Mouse (Mus musculus) frontal cortex, postnatal 36 days (tissue): ENCODE results near the gene Adamtsl4.
A peak's percentile ranks its signal among the peaks of the same experiment; 100 is the strongest.

Source experiments
- DNase-seq, 2 experiments: peaks; one replicate each; pipeline ENCODE4 v3.0.0; 2022; ENCODE audit warnings: low spot score in 2 of 2

Gene Adamtsl4

DNA sequence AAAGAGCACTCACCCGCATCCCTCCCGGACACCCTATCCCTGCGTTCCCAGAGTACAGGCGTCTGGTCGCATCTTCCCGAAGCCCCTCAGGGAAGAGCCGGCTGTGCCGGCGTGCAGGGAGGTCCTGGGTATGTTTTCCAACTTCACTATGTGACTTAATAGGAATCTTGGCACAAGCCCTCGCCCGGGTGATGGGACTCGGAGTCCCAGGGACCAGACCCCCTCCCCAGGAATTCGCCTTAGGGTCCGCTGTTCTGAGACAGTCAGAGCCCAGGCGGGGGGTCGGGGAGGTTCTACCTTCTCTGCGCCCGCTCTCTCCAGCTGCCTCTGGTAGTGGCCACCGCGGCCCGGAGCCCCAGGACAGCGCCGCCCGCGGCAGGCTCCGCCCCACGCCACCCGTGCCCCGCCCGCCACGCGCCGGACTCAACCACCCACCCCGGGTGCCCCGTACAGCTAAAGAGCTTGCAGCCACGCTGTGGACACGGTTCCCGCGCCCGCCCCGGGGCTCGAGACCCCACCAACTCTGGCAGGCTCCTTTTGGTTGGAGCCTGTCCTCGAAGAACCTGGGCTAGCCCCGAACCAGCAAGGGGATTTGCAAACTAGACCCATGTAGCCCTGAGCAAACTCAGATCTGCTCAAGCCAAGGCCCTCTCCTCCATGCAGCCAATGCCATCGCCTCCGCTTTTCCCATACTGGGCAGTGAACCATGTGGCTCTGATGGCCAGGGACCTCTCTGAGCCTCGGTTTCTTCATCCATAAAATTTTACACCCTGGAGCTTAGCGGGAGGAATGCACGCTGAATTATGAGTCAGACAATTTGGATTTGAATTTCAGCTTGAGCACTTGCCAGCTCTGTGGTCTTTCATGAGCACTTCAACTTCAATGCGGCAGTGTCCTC, at the start of gene Adamtsl4:
Gene Adamtsl4, minus strand, starts transcription at position 394 of the 898 bp plus-strand sequence.
- no peak for DNase-seq

DNA sequence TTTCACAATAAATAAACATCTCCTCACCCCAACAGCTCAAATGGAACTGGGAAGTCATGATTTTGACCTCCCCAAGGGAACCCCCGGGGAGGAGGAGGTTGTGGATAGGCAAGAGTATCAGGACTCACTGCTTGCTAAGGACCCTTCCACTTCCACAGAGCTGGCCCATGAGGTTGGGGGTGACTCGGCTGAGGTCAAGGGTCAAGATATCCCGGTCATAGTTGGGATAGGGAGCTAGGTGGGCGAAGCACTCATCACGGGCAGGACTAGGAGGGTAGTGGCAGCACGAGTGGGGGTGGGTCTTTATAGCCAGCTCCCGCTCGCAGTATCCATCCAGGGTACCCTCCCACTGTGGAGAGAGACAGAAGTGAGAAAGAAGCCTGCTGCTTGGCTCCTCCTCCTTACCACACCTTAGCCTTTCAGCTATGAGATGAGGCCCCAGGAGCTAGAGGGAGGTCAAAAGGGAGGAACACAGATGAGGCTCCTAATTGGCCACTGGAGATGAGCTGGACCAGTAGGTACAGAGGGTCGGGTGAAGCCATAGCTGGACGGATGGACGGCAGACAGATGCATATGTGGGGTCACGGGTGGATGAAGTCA, 47.5 kb upstream of the Adamtsl4 start:
- DNase-seq, result no peak

DNA sequence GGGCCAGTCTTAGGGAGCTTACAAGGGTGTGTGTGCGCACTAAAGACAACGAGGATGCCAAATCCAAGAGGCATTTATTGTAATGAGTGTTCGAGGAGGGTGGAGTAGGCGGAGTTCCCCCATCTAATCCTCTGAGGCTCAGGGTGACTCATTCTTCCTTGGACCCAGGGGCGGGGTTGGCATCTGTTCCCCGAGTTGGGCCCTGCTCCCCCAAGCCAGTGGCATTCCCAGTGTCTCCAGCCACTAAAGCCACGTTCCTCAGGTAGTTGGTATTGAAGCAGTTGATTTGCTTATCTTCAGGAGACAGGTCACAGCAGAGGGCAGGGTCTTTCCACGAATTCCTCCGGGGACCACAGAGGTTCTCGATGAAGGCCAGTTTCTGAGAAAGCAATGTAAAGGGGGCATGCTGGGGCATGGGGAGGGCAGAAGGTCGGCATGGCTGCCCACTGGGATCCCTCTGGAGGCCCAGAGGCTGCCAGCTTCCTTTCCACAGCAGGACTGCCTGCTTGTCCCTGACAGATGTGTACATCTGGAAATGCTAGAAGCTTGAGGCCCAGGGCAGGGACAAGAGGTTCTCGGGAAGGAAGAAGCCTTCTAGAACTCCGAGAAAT, 46.5 kb upstream of the Adamtsl4 start:
- no peak for DNase-seq

DNA sequence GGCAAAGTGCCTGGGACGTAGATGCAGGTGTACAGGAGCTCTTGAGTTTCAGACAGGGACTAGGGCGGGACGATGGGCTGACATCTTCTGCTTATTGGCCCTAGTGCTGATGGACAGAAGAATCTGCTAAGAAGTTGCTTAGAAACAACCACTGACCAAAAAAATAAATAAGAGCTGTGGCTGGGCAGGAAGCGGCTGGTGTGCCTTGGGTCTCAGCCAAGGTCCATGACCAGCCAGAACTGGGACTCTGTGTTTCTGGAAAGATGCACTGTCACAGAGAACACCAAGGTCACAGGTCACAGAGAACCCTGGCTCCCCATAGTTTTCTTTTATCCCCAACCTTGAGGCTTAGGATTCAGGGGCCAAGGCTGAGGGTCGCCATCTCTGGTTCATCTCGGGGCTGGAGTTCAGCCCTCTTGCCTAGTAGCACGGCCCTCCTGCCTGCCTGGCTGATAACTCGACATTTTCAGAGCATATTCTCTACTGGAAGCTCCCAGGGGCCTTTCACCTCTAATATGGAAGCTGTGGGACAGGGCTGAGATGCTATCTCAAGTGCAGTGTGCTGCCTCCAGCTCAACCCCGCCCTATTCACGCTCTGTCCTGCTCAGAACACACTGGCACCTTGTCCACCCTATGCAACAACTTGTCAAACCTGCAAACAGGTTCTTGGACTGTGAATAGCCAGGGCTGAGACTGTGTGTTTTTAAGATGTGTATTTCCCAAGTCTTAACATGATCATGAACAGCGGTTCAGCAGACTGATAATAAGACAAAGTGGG, 45.2 kb upstream of the Adamtsl4 start:
- no peak for DNase-seq

DNA sequence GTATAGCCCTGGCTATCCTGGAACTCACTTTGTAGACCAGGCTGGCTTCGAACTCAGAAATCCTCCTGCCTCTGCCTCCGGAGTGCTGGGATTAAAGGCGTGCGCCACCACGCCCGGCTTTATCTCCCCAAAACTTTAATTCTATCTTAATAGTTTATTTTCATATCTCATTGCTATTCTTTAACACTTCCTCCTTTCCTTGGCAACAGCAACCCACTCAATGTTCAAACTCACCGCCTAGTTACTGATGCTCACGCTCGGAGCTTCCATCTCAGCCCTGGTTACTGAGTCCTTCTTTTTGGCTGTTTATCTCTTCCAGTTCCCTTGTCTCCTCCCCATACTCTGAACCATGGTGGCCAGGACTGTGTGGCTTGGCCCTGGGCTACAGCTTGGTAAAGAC, 44.6 kb upstream of the Adamtsl4 start:
- DNase-seq, result no peak

DNA sequence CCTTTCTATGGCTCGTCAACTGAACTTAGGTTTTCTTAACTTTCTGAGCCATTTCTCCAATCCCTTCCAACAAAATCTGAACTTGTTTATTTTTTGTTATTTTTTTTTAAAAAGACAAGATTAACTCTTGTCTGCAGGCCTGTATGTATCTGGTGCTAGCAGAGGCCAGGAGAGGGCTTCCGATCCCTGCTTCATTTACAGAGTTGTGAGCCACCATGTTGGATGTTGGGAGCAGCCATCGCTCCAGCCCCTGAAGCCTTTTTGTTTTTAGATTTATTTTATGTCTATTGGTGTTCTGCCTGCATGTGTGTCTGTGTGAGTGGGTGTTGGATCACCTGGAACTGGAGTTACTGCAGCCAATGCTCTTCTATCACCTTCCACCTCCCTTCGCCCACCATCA, 44.1 kb upstream of the Adamtsl4 start:
- no peak for DNase-seq

DNA sequence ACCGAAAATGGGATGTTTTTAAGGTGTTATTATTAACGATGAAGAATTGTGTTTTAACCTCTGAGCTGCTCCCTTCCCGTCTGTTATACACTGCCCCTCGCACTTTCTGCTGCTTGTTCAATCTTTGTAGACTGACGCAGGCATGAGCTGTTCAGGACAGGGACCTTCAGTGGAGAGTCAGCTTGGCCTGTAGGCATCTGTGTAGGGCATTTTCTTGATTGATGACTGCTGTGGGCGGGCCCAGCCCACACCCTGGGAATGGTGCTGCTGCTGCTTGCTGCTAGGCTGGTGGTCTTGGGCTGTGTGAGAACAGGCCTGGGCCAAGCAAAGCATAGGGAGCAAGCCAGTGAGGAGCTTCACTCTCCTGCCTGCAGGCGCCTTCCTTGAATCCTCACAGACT, 42.7 kb upstream of the Adamtsl4 start:
- no peak for DNase-seq

DNA sequence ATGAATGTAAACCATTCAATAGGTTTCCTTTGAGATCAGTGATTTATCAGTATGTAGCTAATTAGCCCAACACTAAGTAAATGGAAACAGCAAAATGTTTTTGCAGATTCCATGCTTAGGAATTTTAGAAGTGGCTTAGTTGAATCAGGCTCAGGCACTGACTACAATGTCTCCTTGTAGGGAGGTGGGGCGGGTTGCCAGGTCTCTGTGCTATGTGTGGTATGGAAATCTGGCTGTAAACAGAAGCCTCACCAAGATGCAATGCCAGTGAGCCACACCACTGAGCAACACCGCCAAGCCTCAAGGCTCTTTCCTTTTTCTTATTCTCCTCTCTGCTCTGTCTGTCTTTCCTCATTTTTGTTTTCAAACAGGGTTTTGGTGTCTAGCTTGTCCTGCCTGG, 41.2 kb upstream of the Adamtsl4 start:
- no peak for DNase-seq

DNA sequence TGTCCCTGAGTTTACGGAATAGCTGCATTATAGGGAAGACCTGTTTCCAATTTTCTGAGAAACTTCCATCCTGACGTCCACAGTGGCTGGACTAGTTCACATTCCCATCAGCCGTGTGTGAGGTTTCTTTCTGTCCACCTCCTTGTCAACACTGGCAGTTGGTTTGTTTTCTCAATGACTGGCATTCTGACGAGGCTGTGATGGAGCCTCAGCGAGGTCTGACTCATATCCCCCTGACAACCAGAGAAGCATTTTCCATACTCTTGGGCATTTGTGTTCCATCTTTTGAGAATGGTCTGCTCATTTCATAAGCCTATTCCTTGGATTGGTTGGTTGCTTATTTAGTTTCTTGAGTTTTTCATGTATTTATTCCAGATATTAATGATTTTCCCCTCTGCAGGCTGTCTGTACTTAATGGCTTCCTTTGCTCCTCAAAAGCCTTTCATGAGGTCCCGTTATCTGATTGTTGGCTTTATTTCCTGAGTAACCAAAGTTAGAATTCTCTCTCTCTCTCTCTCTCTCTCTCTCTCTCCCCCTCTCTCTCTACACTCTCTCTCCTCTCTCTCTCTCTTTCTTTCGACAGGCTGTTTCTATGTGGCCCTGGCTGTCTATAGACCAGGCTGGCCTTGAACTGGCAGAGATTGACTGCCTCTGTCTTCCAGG, 39.1 kb upstream of the Adamtsl4 start:
- no peak for DNase-seq

DNA sequence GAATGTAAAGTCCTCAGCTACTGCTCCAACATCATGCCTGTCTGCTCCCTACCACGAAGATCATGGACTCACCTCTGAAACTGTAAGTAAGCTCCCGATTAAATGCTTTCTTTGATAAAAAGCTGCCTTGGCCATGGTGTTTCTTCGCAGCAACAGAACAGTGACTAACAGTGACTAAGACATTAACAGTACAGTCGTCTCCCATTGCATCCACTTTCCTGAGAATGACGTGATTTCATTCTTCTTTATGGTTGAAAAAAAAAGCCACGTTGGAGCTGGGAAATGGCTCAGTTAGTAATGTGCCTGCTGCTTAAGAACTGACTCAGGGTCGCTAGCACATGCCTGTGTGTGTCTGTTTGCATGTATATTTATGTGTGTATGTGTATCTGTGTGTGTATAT, 38.1 kb upstream of the Adamtsl4 start:
- DNase-seq, result no peak

DNA sequence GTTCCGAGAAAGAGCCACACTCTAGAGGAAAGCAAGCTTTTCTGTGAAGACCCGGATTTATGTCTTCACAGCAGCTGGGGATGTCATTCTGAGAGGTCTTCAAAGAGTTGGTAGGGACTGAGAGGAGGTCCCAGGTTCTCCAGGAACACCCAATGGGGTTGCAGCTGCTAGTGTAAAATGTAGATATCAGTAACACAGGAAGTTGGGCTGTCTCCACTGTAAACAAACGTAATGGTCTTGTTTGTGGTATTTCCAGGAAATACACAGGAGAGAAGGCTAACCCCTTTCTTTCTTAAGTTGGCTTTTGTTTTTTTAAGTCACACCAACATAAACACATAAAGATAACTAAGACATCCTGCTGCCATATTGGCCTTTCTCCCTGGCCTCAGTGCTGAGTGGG, 34.7 kb upstream of the Adamtsl4 start:
- no peak for DNase-seq

DNA sequence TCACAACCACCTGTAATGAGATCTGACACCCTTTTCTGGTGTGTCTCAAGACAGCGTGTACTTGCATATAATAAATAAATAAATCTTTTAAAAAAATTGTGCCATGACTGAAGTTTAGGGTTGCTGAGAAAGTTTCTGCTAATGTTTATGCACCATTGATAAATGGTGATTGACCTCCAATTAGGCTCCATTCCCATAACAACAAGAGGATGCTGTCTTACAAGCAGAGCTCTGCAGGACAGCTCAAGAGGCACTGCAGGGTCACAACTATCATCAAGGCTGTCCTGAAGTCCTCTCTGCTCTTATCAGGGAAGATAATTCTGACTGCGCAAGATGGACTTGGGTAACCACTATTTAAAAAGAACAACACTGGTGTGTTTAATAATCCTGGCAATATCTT, 30.4 kb upstream of the Adamtsl4 start:
- no peak for DNase-seq

DNA sequence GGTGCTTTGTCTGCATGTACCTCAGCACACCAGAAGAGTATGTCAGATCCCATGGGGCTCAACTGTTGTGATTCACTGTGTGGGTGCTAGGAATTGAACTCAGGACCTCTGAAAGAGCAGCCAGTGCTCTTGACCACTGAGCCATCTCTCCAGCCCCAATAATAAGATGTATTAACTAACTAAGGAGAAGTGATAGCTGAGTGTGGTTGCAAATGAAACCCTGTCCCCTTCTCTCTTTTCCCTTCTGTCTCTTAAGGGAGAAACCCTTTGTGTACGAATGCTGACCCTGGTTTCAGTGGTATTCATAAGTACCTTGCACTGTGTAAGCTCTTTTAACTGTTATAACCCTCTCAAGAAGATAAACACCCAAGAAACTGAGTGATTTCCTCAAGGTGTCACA, 28.4 kb upstream of the Adamtsl4 start:
- DNase-seq, result no peak

DNA sequence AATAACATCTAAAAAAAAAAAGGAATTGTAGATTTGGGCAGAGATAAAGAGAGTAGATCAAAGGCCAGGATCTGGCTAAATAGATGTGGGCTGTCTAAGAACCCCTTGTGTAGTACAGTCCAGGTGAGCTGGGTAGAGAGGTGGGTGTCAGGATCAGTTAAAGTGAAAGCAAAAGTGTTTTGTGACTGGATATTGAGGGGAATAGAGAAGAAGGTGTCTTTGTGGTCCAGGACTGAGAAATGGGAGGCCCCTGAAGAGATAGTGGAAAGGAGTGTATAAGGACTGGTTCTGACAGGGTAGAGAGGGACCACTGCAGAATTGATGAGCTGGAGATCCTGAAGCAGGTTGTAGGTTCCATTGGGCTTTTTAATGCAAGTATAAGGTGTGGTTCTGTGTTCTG, 22.2 kb upstream of the Adamtsl4 start:
- no peak for DNase-seq

DNA sequence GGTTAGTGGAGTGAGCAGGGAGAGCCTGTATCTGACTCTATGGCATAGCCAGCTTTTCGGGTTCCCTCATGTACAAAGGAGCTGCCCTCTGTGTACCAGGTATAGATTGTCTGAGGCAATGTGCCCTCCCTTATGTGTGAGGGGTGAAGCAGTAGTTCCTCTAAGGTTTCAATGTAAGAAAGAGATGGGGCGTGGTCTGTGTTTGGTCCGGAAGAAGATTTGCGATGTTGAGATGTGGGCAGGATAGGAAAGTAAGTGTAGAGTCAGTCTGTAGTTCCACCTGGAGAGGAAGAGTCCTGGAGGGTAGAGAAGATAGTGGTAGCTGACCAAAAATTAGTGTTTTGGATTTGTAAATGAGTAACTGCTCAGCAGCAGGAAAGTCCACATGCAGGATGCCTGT, 21.3 kb upstream of the Adamtsl4 start:
- DNase-seq, result no peak

DNA sequence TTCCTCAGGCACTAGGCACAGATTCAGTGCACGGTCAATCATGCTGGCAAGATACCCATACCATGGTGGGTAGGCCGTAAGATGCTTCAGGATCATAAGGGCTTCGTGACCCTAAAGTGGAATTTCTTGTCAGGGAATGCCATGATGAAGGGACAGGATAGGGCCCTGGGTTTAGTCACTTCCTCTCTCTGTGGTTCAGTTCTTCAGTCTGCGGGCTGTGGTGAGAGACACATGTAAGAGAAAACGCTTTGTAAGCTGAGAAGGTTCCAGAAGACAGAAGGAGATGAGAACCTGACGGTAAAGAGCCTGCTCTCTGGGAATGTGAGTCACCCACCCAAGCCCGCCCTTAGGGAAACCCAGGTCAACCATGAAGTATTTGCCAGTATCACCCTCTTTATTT, 19.8 kb upstream of the Adamtsl4 start:
- DNase-seq, result no peak

DNA sequence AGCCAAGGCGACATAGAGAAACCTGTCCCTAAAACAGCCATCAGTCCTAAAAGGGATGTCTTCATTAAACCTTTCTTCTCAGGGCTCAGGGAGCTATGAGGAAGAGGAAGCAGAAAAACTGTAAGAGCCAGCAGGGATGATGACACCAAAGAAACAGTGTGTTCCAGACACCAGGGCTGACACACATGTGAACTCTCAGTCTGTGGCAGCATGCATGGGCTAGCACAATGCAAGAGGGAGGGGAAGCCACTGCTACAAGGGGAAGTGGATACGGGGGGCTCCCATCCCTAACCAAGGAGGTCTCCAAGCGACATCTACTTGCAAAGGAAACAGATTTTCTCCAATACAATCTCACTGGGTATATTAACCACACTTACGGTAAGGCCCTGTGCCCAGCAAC, 18.6 kb upstream of the Adamtsl4 start:
- no peak for DNase-seq

DNA sequence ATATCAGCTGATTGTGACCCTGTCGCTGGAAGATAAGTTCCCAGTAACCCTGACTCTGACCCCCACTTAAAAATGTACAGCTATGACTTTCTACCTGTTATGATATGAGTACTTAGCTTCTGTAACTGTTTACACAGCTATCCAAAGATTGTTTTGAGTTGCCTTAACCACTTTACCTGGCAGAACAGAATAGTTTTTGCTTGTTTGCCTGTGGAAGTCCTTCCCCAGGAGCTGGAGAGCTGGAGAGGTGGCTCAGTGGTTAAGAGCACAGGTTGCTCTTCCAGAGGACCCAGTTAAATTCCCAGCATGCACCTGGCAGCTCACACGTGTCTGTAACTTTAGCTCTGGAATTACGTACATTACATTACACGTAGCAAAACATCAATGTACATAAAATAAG, 16.9 kb upstream of the Adamtsl4 start:
- no peak for DNase-seq

DNA sequence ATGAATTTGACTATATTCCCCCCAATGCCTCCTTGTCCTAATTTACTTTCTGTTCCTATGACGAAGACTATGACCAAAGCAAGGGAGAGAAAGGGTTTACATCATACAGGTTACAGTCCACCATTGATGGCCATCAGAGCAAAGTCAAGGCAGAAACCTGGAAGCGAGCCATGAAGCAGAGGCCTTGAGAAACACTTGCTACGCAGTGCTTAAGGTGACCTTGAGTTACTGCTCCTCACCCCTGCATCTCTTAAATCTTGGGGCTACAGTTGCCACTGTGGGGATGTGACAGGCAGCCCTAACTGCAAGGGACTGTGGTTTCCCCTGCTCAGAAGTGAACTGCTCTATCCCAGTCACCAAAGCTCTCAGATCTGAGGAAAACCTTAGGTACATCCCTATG, 15.6 kb upstream of the Adamtsl4 start:
- DNase-seq, result no peak

DNA sequence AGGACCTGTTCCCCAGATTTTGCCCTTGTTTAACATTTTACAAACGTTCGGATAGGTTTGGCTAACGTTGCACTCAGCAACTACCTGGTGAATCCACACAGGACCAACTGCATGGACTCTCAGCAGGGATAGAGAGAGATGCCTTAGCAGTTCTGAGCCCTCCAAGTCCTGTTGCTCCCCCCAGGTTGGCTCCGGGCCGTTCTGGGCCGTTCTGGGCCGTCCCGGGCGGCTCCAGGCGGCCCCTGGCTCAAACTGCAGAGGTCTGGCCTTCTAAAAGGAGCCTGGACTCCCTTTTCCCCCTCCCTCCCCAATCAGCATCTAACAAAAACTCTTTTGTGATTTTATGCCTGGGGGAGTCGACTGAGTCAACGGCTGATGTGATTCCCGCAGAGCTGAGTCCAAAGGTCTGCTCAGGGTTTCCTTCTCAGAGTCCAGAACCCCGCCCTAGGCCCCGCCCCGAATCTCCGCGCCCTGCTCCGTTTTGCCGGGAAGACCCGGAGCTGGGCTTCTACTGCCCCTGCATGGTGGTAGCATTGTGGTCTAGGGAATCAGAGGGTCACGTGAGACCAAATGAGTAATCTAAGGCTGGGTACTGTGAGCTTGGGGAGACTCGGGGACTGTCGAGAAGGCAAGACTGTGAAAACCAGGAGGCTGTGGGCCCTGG, 14.3 kb upstream of the Adamtsl4 start:
- DNase-seq, result peak; percentile 29 to 33

DNA sequence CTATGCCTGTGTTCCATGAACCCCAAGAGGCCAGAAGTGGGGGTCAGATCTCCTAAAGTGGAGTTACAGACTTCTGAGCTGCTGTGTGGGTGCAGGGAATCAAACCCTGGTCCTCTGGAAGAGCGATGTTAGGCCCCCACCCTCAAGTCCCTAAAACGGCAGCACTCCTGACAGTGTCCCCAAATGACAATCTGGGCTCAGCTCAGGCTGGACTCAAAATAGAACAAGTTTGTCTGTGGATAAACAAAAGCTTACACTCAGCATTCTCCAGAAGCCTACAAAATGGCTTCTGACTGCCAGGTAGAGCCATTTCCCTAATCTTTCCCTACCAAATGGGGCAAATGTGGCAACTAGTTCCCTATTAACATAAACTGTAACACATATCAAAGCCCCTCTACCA, 13.4 kb upstream of the Adamtsl4 start:
- no peak for DNase-seq
